Mouse (Mus musculus) testis, postnatal 10 days (tissue): ENCODE measurements around the gene Slc2a12.

Experiments used
- DNase-seq: peaks from one replicate; pipeline ENCODE4 v3.0.0; 2021; ENCODE audit warnings: low spot score

Gene Slc2a12

GRCm38 (mm10) chr10:22660286-22661000 lies 15.6 kb downstream of the Slc2a12 start:
- no peak for DNase-seq

- DNase-seq, result no peak
Measured at GRCm38 (mm10) chr10:22668509-22668908, 23.7 kb downstream of the Slc2a12 start.

- DNase-seq, result no peak
Measured at GRCm38 (mm10) chr10:22674176-22674575, 29.4 kb downstream of the Slc2a12 start.

- no peak for DNase-seq
Measured at GRCm38 (mm10) chr10:22675848-22676630, 31.2 kb downstream of the Slc2a12 start.

- no peak for DNase-seq
Measured at GRCm38 (mm10) chr10:22696236-22696635, 51.4 kb downstream of the Slc2a12 start.

- no peak for DNase-seq
Measured at GRCm38 (mm10) chr10:22696864-22697263, 52.1 kb downstream of the Slc2a12 start.

- DNase-seq, result no peak
Measured at GRCm38 (mm10) chr10:22698158-22698953, 53.5 kb downstream of the Slc2a12 start.

- no peak for DNase-seq
Measured at GRCm38 (mm10) chr10:22699487-22700335, 54.9 kb downstream of the Slc2a12 start.

- no peak for DNase-seq
Measured at GRCm38 (mm10) chr10:22700773-22701172, 56.0 kb downstream of the Slc2a12 start.

- DNase-seq, result no peak
Measured at GRCm38 (mm10) chr10:22701485-22702315, 56.9 kb downstream of the Slc2a12 start.

GRCm38 (mm10) chr10:22703844-22704243 lies 59.0 kb downstream of the Slc2a12 start:
- no peak for DNase-seq

GRCm38 (mm10) chr10:22708190-22708843 lies 63.5 kb downstream of the Slc2a12 start:
- DNase-seq, result no peak

GRCm38 (mm10) chr10:22710173-22710777 lies 65.5 kb downstream of the Slc2a12 start:
- no peak for DNase-seq

- no peak for DNase-seq
Measured at GRCm38 (mm10) chr10:22712955-22713354, 68.1 kb downstream of the Slc2a12 start.

GRCm38 (mm10) chr10:22714520-22714919 lies 69.7 kb downstream of the Slc2a12 start:
- DNase-seq, result peak; percentile 66

GRCm38 (mm10) chr10:22718475-22718874 lies 73.7 kb downstream of the Slc2a12 start:
- DNase-seq, result peak; percentile 31

- peak; percentile 27 for DNase-seq
Measured at GRCm38 (mm10) chr10:22720781-22721529, 76.1 kb downstream of the Slc2a12 start.

GRCm38 (mm10) chr10:22725166-22725565 lies 80.4 kb downstream of the Slc2a12 start:
- no peak for DNase-seq

GRCm38 (mm10) chr10:22726295-22726694 lies 81.5 kb downstream of the Slc2a12 start:
- DNase-seq, result no peak
